Mouse (Mus musculus): ENCODE measurements at regions not wholly inside any gene's neighbourhood (a gene's known extent, or its start where the extent isn't known, plus 50 kb on each side); places are given as distances from the start of the nearest gene placed in this dataset.

DNA sequence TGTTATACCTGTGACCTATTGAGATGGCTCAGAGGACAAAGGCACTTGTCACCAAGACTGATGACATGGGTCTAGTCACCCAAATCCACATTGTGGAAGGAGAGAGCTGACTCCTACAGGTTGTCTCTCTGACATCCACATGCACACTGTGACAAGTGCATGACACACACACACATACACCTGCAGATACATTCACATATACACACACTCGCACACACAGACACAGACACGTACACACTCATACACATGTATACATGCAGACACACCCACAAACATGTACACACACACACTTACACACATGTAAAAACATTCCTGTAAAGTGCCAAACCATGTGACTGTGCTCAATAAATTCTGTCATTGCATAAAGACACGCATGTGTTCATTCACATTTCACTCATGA, 287.3 kb upstream of the Myo3a start:
- no peak for TF ChIP-seq POLR2A (IDR thresholded peaks at IDR 0.05; ENCODE audit: extremely low read depth, insufficient read depth, low read length)
- TF ChIP-seq CTCF (IDR thresholded peaks at IDR 0.05; ENCODE audit: low read depth, low read length) = no peak

All from liver, adult 2 months (tissue).